Mouse (Mus musculus) ES-E14 (cell line): ENCODE measurements around the gene Wdfy1.

Source experiments
- CHD2 ChIP-seq: IDR thresholded peaks from 2 replicates; pipeline ENCODE4 v1.6.1; 2014; ENCODE audit warnings: mild to moderate bottlenecking, low read depth, low read length, inconsistent platforms
- HCFC1 ChIP-seq: IDR thresholded peaks from 2 replicates; pipeline ENCODE4 v1.6.1; 2012; ENCODE audit warnings: low read length, inconsistent platforms, borderline replicate concordance; ENCODE audit not compliant: insufficient read depth
- MAFK ChIP-seq: IDR thresholded peaks from 2 replicates; pipeline ENCODE4 v1.6.1; 2014; ENCODE audit warnings: mild to moderate bottlenecking, low read depth, low read length, inconsistent platforms; ENCODE audit not compliant: insufficient read depth
- ZC3H11A ChIP-seq: IDR thresholded peaks from 2 replicates; pipeline ENCODE4 v1.6.1; 2012; ENCODE audit warnings: low read depth, mild to moderate bottlenecking, inconsistent platforms, low read length, borderline replicate concordance
- ZNF384 ChIP-seq: IDR thresholded peaks from 2 replicates; pipeline ENCODE4 v1.6.1; 2012; ENCODE audit warnings: low read depth, low read length, inconsistent platforms

DNA sequence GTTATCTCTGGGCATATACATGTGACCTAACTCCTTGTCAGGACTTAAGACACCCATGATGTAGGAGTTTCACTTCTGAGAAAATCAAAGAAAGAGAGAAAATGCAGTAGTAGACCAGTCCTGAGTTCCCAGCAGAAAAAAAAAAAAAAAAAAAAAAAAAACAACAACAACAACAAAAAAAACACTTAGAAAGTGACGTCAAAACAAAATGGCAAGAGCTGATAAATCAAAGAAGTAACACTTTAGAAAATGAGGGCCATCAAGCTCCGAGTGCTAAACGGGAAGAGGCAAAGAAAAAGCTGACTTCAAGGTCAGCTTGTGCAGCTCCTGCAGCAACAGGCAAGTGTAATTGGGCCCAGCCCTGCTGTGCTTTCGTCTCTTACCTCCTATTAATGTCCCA lies 100.2 kb downstream of the Wdfy1 start:
- TF ChIP-seq ZNF384, result no peak
- TF ChIP-seq MAFK, result no peak
- no peak for TF ChIP-seq CHD2
- TF ChIP-seq ZC3H11A, result no peak
- no peak for TF ChIP-seq HCFC1
